Mouse (Mus musculus) lung, adult 2 months (tissue): ENCODE measurements around the gene A2ml1.

Source experiments
- CTCF ChIP-seq: fragments of 200-500 bp; IDR thresholded peaks from 2 replicates; pipeline ENCODE4 v1.5.1; 2011; ENCODE audit warnings: mild to moderate bottlenecking, low read length, control low read depth; ENCODE audit not compliant: insufficient read depth
- POLR2A ChIP-seq: fragments of 200-500 bp; IDR thresholded peaks from 2 replicates; pipeline ENCODE4 v1.6.1; 2011; ENCODE audit warnings: low read depth, mild to moderate bottlenecking, control low read depth, low read length, borderline replicate concordance; ENCODE audit errors: extremely low read depth

GRCm38 (mm10) chr6:128525801-128526200 is 55.6 kb downstream of the A2ml1 start:
- TF ChIP-seq POLR2A = no peak
- TF ChIP-seq CTCF = no peak
